Mouse (Mus musculus): ENCODE measurements around the gene Arid4a.

DNA sequence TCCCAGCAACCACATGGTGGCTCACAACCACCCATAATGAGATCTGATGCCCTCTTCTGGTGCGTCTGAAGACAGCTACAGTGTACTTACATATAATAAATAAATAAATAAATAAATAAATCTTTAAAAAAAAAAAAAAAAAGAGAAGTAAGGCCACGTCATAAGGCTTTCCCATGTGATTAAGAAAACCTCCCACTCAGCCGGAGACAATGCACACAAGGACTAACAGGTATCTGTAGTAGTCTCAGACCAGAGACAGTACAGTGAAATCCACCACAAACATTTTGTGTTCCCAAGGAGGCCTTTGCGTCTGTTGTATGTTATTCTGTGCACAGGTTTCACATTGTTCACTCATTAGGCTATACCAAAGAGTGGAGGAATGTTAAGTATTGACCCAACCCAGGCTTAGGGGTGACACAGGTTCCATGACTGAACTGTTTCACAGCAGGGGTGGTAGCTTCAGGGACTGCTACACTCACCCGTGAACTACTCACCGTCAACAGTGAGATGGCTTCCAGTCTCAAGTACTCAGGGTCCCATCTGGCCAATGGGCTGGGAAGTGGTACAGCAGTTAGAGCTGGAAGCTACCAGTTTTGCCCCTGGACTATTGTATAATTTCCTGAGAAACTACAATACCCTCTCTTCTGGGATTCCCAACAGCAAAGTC is 11.9 kb upstream of the Arid4a start:
- no peak for TF ChIP-seq EP300 (optimal IDR thresholded peaks at IDR 0.05)
- no peak for TF ChIP-seq CTCF (IDR thresholded peaks at IDR 0.05; ENCODE audit: low read depth)

Data from stomach, postnatal 0 days (tissue).